Mouse (Mus musculus): Measurements from ENCODE around the gene Hmgxb4.
"Not testable (repeated sequence)": the region's sequence is repeated elsewhere in the genome, so short reads cannot be mapped to it uniquely, and the experiment has no call there.

The Hmgxb4 gene

DNA sequence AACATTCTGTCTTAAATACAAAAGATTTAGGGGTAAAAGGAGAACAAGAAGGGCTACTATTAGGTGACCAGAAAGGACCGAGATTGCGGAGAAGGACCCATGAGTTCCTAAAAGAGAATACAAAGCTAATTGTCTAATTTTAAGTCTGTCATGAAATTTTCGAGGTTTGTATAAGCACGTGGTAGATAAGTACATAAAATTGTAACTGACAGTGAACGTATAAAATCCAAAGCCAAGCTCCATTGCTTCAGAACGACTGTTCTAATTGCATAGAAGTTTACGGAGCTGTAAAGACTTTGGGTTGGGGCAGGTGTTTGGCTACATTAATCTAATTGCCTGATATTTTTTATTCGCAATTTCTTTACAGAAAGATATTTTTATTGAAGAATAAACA is at the start of gene Hmgxb4:
Hmgxb4 (plus strand) TSS at position 276 of the 394 bp plus-strand sequence.
- DNase-seq (ENCODE audit: inconsistent age in 2 of 2, low spot score in 1 of 2) = no peak

- DNase-seq (ENCODE audit: inconsistent age in 2 of 2, low spot score in 1 of 2) = no peak
These were observed 43.7 kb upstream of the Hmgxb4 start for GRCm38 (mm10) chr8:74949445-74949844.

DNA sequence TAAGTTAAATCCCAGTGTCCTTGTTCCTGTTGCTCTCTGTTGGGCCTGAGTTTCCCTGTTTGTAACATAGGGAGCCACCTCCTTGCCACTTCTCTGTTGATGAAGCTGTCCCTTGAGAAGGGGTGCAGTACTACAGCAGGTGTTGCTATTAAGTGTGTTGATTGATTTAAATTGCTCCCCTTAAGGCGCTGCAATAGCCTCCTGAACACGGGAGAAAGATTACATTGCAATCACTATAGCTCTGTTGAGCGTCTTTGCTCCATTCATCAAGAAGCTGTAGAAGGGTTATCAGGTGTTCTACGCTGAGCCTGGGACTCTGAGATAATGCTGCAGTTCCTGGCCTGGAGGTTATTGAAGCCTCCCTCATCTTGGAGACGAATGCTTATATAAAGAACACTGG is 29.2 kb upstream of the Hmgxb4 start:
- no peak for DNase-seq (ENCODE audit: inconsistent age in 2 of 2, low spot score in 1 of 2)

DNA sequence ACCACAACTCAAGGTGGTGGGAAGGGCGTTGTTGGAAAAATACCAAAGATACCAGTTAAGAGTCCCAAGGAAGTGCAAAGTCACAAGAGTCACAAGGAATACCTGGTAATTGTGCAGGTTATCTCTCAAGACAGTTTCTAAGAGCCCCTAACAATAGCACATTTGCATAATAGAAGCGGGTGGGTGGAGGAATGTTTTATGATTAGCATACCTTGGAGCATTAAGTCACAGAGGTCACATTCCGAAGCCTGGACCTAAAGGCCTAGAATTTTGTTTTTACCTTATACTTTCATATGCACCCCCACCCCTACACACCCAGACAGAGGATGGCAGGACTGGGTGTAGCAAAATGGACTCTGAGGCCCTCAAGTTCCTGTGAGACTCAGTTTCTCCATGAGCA is 22.9 kb upstream of the Hmgxb4 start:
- not testable (repeated sequence) for DNase-seq (ENCODE audit: inconsistent age in 2 of 2, low spot score in 1 of 2)

DNA sequence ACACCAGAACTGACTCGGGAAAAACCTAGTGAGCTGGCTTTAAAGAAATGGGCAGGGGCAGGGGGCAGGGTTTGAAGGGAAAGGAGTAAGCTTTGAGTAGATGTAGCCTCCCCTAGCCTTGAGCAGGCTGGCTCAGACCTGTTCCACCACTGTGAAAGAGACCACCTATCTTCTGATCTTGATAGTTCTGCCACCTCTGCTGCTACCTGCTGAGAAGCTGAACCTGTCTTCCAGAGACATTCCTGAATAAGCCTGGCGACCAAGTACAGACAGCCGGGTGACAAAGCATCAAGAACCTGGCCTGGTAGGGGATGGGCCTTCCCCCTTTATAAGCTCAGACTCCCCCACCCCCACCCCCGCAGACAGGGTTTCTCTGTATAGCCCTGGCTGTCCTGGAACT is 21.5 kb upstream of the Hmgxb4 start:
- DNase-seq (ENCODE audit: inconsistent age in 2 of 2, low spot score in 1 of 2) = no peak

DNA sequence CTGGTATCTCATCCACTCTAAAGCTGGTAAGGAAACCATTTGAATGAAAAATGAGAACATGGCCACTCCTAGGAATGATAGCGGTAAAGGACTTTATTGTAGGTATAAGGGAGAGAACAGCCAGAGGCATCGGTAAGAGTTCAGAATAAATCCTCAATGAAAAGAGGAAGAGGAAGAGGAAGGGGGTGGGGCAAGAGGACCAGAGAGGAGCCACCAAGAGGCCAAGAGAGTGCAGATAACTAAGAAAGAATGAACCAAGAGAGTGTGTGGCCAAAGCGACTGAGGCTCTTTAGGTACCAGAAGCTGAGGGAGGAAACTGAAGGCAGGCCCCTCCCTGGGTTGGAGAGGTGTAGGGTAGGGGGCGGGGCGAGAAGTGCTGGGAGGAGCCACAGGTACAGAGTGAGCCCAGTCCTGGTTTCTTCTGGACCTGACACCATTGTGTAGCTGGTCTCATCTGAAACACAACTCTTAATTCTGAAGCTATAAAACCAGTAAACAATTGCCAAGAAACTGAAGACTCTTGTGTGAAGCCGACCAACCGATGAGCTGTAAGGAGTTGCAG is 20.8 kb upstream of the Hmgxb4 start:
- no peak for DNase-seq (ENCODE audit: inconsistent age in 2 of 2, low spot score in 1 of 2)

- no peak for DNase-seq (ENCODE audit: inconsistent age in 2 of 2, low spot score in 1 of 2)
These were observed 19.9 kb upstream of the Hmgxb4 start for GRCm38 (mm10) chr8:74973121-74973869.

GRCm38 (mm10) chr8:74973904-74974303 is 19.3 kb upstream of the Hmgxb4 start:
- DNase-seq (ENCODE audit: inconsistent age in 2 of 2, low spot score in 1 of 2) = no peak

GRCm38 (mm10) chr8:74977427-74977826 is 15.7 kb upstream of the Hmgxb4 start:
- no peak for DNase-seq (ENCODE audit: inconsistent age in 2 of 2, low spot score in 1 of 2)

DNA sequence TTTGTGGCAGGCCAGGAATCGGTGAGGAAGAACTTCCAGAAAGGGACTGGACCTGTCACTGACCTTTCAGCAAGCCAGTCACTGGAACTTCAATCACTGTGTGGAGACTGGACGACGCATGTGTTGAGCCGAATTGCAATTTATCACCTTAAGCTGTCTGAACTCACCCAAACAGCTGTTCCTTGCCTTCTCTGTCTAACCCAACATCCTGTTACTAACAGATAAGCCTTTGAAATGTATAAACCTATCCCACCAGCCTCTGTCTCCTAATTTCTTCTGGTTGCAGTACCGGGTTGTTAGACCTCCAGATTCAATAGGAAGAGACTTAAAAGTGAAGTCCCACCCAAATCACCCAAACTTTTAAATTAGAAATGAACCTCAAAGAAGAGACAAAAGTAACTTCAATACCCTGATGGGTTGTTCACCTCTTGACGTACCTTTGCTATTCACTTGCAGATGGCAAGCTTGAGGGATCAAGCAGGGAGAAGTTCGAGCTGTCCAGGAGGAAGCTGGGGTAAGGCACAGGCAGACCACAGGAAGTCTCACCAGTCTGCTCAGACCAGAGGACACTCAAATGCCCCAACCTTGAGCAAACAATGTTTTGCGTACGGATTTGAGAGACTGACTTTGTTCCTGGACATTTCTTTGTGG is 13.0 kb upstream of the Hmgxb4 start:
- DNase-seq (ENCODE audit: inconsistent age in 2 of 2, low spot score in 1 of 2) = no peak

GRCm38 (mm10) chr8:74980711-74981062 is 12.5 kb upstream of the Hmgxb4 start:
- DNase-seq (ENCODE audit: inconsistent age in 2 of 2, low spot score in 1 of 2) = peak; percentile 42 to 82

DNA sequence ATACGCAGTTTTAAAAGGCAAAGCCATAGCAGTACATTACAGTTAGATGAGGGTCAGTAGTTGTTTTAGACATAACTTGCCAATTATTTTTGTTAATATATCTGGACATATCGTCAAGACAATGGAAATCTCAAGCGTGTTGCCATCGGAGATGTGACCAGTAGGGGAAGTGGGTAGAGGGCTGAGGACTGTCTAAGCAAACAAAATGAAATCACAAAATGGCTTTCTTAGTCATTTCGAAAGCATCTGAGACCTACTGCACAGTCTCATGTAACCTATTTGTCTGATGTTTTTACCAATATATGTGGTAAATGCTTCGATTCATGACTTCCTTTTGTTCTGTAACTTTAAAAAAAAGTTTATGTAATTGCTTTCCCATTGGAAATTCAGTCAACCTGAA is 11.3 kb upstream of the Hmgxb4 start:
- DNase-seq (ENCODE audit: inconsistent age in 2 of 2, low spot score in 1 of 2) = no peak

DNA sequence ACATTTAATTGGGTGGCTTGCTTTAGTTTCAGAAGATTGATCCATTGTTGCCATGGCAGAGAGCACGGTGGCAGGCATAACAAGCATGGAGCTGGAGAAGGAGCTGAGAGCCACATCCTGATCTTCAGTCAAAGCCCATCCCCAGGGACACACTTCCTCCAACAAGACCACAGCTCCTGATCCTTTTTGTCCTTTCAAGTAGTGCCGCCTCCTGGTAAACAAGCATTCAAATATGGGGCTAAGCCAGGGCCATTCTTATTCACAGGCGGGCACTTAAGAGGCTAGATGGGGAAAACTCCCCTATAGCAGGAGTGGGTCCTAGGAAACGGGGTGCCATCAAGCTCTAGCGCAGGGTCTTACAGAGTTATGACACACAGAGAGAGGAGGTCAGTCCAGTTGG is 5.7 kb upstream of the Hmgxb4 start:
- DNase-seq (ENCODE audit: inconsistent age in 2 of 2, low spot score in 1 of 2) = peak in 1 of 2 experiments; percentile 11

DNA sequence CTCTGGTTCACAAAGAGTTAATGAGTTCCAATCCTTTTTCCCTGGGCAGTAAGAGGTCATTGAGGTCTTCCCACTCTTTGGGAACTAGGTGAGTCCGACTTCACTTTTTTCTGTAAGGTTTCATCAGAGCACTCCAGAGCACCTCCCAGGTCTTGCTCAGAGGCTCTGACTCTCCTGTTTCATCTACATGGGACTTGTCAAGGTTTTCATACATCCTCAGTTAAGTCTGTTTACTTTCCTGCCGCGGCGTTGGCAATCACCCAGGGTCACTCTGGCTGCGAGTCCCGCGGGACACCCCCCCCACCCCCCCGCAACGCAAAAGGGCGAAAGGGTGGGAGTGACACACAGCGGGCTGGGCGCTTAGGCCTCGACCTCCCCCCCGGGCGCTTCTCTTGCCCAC is 3.1 kb upstream of the Hmgxb4 start:
- peak; percentile 46 to 76 for DNase-seq (ENCODE audit: inconsistent age in 2 of 2, low spot score in 1 of 2)

DNA sequence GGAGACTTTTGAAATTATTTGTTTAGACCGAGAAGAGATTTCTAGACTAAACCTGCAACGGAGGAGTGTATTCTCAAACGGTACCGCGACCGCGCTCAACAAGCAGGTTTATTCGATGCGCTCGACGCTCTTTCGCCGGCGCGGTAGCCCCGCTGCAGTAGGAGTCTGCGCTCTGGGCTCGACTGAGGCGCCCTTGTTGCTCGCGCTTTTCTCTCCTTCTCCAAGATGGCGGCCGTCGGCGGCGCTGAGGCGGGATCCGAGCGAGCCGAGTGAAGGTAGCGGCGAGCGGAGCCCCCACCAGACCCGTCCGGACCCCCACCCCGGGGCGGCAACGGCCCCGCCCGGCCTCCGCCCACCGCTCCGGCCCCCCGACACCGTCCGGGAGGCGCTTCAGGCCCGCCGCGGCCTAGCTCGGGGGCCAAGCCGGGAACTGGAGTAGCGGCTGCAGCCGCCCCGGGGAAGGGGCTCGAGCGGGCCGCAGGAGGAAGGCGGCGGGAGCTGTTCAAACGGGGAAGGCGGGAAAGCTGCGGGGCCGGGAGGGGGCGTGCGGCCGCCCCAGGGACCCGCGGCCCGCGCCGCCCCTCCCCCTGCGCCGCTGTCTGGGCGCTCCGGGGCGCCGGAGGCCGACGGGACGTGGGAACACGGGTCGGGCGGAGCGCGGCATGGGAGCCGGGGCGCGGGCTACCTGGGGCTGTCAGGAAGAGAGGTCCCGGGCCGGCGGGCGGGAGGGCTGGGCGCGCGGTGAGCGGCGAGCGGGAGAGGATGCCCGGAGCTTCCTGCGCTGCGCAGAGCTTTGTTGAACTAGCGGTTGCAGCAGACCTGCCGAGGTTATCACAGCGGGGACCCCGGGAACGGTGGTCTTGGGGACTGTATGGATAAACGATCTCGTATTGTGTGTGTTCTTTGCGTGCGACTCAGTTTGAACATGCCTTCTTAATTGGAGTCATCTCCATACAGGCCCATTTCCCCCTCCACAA is 607 bp downstream of the Hmgxb4 start:
- peak; percentile 89 to 96 for DNase-seq (ENCODE audit: inconsistent age in 2 of 2, low spot score in 1 of 2)

GRCm38 (mm10) chr8:74994540-74994939 is 1.4 kb downstream of the Hmgxb4 start:
- DNase-seq (ENCODE audit: inconsistent age in 2 of 2, low spot score in 1 of 2) = peak in 1 of 2 experiments; percentile 50

- no peak for DNase-seq (ENCODE audit: inconsistent age in 2 of 2, low spot score in 1 of 2)
These were observed 7.3 kb downstream of the Hmgxb4 start for GRCm38 (mm10) chr8:75000431-75000830.

- DNase-seq (ENCODE audit: inconsistent age in 2 of 2, low spot score in 1 of 2) = no peak
These were observed 15.7 kb downstream of the Hmgxb4 start for GRCm38 (mm10) chr8:75008826-75009225.

- no peak for DNase-seq (ENCODE audit: inconsistent age in 2 of 2, low spot score in 1 of 2)
These were observed 20.4 kb downstream of the Hmgxb4 start for GRCm38 (mm10) chr8:75013557-75013956.

DNA sequence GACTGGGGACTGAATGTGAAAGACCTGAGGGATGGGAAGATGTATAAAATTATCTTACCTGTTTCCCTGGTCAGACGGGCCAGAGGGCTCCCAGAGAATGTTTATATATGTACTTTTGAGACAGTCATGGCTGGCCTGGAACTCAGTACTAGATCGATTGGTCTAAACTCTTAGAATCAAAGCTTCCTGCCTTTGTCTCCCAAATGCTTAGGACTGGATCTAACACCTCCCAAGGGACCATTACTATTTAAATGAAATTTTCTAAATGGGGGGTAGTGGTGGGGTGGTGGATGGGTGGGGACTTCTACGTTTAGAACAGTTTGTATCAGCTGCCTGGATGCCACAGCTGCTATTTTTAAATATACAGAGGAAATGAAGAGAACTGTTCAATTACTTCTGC is 20.8 kb downstream of the Hmgxb4 start:
- DNase-seq (ENCODE audit: inconsistent age in 2 of 2, low spot score in 1 of 2) = no peak

- no peak for DNase-seq (ENCODE audit: inconsistent age in 2 of 2, low spot score in 1 of 2)
These were observed 22.8 kb downstream of the Hmgxb4 start for GRCm38 (mm10) chr8:75015981-75016380.
